Mouse (Mus musculus) heart, postnatal 14 days (tissue): ENCODE measurements around the gene Nova2. TPM values are rescaled to one million over a fixed set of nuclear protein-coding genes. Genes with fewer than 3 reads are reported as not detected.

Source experiments
- DNase-seq, 2 experiments: peaks; one replicate each; pipeline ENCODE4 v3.0.0; 2021 to 2022
- intact Hi-C: fragments of 180-260 bp; cut with DNase I; formaldehyde crosslinking; loops from one replicate; pipeline ENCODE4 v1.15.1; 2025
- total RNA-seq, 2 experiments: library from RNA; stranded (reverse); gene quantifications; 2 replicates each; pipeline ENCODE4 v1.2.3; 2021

Gene Nova2
- total RNA-seq, 2 experiments from 2014 or later = 9.6 to 10.1 TPM

DNA sequence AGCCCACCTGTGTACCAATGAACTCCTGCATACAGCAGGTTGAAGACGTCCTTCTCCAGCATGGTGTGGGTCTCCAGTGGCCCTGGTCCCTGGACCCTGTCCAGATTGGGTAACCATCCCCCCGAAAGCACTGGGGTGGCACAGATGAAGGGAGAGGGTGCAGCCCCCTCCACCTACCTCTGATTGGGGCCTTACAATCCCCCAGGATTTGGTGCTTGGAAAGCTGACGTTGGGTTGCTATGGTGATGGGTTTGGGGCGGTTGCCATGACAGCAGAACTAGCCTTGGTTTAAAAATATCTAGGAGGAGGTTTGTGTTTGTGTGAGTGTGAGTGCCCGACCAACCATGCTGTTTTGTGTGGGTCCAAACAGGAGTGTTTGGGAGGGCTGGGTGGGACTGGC is 2.9 kb upstream of the Nova2 start:
- no peak for DNase-seq
- intact Hi-C loops = loop anchor here (2.0 kb wide), 1 partner anchor 44 kb away; no protein-coding TSS in a partner anchor

DNA sequence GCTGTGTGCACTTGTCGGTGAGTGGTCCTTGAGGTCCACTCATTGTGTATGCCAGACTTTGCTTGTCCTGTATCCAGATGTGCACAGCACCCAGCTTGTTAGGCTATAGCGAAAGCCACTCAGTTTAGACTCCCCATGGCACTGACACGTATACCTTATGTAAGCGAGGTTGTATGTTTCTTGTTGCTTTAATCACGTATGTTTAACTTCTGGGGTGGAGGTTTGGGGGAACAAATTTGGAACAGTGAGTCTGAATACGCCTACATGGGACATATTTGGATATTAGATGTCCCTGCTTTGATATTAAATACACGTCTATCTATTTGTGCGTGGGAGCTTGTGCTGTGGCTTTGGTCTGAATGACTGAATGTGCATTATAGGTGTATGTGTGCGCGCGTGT is 2.4 kb upstream of the Nova2 start:
- intact Hi-C loops = loop anchor here (2.0 kb wide), 1 partner anchor 44 kb away; no protein-coding TSS in a partner anchor
- DNase-seq = no peak

DNA sequence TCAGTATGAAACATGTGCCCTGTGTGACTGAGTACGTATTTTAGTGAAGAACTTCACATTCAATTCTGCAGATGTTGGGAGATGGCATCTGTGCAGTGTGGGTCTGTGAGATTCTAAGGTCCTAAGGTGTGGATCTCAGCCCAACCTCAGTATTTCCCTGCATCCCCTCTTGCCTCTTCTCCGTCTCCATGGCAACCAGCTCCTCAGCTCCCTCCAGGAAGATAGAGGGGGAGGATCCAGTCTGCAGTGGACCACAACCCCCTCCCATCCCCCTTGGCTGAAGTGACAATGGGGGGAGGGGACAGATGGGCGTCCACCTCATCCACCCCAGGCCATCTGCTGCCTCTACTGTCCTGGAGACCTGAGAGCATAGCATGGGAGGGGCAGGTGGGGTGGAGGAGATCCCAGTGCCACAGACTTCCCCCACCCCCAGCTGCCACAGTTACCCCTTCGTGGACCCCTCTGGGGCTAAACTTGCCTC is 1.9 kb upstream of the Nova2 start:
- DNase-seq = no peak
- intact Hi-C loops = loop anchor here (2.0 kb wide), 1 partner anchor 43 kb away; no protein-coding TSS in a partner anchor

DNA sequence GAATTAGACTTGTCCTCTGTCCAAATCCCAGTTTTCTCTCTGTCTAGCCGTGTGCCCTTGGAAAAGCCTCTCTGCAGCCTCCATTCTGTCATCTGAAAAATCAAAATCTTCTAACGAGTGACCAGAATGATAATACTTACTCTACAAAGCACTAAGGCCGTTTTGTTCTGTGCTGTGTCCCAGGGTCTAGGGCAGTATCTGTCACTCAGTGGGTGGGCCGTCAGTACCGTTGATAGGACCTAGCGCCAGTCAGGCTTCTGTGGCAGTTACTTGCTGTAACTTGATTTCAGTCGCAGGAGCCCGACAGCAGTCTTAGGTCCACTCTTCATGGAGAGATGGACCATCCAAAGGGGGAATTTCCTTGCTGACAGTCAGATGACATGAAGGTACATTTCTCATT is 1.4 kb upstream of the Nova2 start:
- intact Hi-C loops = no loop called here
- DNase-seq = no peak

DNA sequence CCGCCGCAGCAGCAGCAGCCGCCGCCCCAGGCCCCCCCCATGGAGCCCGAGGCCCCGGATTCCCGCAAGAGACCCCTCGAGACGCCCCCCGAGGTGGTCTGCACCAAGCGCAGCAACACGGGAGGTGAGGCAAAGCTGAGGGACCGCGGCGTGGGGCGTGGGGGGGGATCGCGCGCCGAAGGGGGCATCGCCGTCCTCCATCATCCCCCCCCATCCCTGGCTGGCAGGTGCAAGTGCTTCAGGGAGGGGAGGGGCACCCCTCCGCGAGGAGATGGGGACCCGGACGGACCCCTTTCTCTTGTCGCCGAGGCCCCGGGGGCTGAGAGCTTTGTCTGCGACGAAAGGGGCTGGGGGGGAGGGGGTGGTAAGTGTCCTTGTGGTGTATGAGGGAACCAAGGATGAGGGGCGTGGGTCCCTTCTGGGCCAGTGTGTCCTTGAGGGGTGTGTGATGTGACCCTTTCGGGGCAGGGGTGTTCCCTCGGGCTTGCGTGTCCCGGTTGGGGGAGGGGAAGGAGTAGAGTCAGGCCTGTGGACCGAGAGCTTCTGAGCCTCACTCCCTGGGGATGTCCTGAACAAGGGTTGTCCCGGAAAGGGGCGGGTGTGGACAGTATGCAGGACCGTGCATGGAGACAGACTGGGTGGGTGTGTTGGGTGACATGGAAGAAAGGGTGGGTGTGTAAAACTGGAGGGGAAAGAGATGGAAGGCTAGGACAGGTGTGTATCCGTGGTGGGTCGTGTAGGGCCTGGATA is 528 bp downstream of the Nova2 start:
- peak; percentile 43 to 58 for DNase-seq
- intact Hi-C loops = loop anchor here (2.0 kb wide), 1 partner anchor 25 kb away; no protein-coding TSS in a partner anchor

DNA sequence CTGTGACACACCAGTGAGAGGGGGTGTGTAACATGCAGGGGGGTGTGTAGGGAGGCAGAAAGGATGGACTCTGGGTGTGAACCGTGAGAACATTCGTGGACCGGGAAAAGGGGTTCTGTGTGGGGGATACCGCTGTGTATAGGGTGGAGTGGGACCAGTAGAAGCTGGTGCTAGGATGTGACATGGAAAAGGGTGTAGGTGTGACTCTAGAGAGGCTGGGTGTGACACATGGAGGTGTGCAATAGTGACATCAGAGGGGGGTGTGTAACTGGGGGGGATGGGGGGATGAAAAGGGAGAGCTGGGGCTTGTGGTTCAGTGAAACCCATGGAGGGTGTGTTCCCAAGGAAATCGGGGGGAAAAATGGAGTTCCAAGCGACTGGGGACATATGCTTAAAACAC is 1.2 kb downstream of the Nova2 start:
- intact Hi-C loops = loop anchor here (2.0 kb wide), 1 partner anchor 24 kb away; no protein-coding TSS in a partner anchor
- DNase-seq = no peak

DNA sequence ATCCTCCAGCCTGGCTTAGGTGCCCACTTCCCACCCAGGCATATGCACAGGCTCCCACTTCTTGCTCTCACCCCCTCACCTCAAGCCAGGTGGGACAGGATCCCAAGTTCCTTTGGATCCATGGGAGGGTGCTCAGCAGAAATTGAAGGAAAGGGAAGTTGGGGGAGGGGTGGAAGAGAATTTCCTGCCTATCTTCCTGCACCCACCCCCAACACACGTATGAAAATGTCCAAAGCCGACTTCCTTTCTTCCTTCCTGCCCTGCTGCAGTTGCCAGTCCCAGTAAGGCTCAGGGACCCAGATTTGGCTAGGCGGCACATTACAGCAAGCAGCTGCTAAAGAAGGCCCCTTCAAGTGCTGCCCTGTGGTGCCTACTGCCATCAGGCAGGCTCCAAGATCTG is 2.1 kb downstream of the Nova2 start:
- peak; percentile 27 to 43 for DNase-seq
- intact Hi-C loops = loop anchor here (2.0 kb wide), 1 partner anchor 23 kb away; no protein-coding TSS in a partner anchor

DNA sequence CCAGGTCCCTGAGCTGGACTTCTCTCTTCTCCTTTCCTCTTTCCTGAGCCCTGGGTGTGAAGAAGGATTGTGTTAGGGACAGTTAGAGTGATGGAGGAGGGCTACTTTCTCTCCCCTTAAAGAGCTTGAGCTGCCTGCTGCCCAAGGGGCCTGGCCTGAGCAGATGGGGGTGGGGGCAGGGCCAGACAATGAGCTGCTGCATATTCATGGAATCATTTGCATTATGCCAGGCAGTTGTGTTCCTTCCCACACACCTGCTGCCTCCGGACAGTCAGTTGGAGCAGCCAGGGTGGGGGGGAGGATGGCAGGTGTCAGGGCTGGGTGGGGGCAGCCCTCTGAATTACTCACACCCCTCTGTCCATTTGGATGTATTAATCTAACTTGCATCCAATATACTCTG is 16.7 kb downstream of the Nova2 start:
- no peak for DNase-seq
- intact Hi-C loops = no loop called here

DNA sequence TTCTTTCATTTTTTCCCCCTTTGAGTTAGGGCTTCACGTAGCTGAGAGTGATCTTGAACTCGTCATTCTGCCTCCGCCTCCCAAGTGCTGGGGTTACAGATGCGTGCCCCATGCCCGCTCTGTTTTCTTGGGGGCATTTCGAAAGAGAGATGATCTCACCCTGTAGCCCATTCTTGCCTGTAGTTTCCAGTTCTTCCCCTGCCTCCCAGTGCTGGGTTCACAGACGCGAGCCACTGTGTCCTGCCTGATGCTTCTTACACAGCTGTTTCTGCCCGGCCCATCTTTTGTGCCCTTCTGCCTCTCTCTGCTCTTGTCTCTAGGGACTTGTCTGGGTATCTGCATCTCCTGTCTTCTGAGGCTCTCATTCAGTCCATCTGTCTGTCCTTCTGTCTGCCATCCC is 17.1 kb downstream of the Nova2 start:
- intact Hi-C loops = no loop called here
- DNase-seq = no peak

DNA sequence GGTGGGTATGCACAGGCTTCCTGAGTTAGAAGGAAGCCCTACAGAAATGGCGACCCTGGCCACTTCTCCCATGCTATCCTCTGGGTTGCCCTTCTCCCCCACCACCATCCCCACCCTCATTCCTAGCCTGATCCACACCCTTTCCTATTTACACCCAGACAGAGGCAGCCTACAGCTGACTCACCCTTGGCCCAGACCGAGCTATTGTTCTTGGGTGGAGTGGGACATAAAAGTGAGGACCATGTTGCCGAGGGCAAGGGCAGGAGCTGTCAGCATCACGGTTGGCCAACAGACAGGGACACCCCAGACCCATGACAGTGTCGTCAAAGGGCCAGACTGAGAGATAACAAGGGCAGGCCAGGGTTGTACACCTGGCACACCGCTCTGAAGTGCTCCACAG is 22.5 kb downstream of the Nova2 start:
- intact Hi-C loops = no loop called here
- DNase-seq = peak; percentile 53 to 58

DNA sequence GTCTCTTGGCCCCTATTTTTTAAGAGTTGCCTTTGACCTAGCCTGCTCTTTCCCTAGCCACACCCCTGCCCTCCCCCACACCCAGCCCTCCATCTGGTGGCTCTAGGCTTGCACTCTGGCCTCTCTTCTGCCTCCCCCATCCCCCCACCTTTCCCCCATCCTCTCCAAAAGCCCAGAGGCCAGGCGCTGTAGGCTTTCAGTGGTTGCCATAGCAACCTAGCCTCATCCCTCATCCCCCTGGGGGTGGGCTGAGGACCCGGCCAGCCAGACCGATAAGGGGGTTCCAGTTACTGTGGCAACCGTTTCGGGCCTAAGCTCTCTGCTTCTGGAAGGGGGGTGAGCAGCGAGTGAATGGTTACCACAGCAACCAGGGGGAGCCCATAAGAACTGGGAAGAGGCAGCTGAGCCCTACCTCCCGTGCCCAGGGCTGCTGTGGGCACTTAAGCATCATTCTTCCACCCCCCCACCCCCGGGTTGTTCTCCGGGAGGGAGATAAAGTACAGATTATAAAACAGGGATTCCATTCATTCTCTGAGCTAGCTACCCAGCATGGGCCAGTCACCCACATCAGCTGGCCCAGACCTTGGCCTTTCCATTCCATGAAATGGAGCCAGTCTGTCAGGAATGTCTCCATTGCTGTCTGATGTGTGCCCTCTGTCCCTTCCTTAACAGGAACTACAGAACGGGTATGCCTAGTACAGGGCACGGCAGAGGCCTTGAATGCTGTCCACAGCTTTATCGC is 24.3 kb downstream of the Nova2 start:
- intact Hi-C loops = loop anchor here (2.0 kb wide), 1 partner anchor 23 kb away; no protein-coding TSS in a partner anchor
- DNase-seq = no peak

DNA sequence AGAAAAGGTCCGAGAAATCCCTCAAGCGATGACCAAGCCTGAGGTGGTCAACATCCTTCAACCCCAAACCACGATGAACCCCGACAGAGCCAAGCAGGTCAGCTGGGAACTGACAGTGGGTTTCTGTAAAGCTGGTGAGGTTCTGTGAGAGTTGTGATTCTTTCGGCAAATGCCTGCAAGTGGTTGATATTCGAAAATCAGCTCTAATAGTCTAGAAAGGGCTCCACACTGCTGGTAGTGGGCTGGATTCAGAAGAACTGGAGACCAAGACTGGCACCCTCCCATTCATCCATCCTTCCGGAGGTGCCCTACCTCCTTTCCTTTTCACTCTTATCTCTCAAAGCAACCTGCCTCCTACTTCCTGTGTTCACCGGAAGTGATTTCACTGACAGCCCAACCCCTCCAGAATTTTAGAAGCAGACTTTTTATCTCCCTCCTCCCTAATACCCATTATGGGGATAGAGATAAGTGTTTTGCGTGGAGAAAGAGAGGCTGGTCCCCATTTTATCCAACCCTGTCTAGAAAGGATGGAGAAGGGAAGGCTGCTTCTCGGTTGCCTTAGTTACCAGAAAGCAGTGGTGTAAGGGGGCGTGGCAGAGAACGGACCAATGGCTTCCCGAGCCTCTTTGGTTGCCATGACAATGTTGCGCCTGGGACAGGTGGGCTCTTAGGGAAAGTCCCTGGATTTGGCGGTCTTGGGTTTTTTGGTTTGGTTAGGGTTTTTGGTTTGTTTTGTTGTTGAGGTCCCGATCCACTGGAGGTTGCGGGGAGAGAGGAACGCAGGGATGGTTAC is 25.0 kb downstream of the Nova2 start:
- intact Hi-C loops = loop anchor here (2.0 kb wide), 1 partner anchor 24 kb away; no protein-coding TSS in a partner anchor
- DNase-seq = no peak

DNA sequence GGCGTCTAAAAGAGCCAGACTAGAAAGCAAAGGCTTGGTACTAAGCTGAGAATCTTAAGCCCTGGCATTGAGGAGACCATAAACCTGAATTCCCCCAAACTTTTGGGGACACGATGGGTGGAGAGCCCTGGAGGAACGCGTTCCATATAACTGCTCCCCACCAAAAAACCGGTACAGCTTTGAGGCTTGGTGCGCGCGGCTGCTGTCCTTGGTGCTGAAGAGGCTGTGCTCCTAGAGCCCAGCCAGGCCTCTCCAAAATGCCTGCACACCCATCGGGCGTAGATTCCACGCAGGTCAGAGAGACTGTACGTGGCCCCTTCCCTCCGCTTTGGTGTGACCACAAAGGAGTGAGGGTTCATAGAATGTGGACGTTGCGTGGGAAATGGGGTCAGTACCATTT is 25.7 kb downstream of the Nova2 start:
- intact Hi-C loops = loop anchor here (2.0 kb wide), 1 partner anchor 25 kb away; no protein-coding TSS in a partner anchor
- peak; percentile 65 to 75 for DNase-seq

DNA sequence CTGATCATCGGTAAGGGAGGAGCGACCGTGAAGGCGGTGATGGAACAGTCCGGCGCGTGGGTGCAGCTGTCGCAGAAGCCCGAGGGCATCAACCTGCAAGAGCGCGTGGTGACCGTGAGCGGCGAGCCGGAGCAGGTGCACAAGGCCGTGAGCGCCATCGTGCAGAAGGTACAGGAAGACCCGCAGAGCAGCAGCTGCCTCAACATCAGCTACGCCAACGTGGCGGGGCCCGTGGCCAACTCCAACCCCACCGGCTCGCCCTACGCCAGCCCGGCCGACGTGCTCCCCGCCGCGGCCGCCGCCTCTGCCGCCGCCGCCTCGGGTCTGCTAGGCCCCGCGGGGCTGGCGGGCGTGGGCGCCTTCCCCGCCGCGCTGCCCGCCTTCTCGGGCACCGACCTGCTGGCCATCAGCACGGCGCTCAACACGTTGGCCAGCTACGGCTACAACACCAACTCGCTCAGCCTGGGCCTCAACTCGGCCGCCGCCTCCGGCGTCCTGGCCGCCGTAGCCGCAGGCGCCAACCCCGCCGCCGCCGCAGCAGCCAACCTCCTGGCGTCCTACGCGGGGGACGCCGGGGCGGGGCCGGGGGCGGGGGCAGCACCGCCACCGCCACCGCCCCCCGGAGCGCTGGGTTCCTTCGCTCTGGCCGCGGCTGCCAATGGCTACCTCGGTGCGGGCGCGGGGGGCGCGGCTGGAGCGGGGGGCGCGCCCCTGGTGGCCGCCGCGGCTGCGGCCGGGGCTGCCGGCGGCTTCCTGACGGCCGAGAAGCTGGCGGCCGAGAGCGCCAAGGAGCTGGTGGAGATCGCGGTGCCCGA is 32.1 kb downstream of the Nova2 start:
- intact Hi-C loops = no loop called here
- DNase-seq = peak; percentile 67 to 75

DNA sequence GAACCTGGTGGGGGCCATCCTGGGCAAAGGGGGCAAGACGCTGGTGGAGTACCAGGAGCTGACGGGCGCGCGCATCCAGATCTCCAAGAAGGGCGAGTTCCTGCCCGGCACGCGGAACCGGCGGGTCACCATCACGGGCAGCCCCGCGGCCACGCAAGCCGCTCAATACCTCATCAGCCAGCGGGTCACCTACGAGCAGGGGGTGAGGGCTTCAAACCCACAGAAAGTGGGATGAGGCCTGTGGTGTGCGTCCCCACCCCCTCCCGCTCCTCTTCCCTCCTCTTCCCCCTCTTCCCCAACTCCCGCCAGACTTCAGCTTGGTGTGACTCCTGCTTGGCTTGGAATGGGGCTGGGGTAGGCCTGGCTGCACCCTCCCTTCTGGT is 32.7 kb downstream of the Nova2 start:
- intact Hi-C loops = no loop called here
- no peak for DNase-seq

DNA sequence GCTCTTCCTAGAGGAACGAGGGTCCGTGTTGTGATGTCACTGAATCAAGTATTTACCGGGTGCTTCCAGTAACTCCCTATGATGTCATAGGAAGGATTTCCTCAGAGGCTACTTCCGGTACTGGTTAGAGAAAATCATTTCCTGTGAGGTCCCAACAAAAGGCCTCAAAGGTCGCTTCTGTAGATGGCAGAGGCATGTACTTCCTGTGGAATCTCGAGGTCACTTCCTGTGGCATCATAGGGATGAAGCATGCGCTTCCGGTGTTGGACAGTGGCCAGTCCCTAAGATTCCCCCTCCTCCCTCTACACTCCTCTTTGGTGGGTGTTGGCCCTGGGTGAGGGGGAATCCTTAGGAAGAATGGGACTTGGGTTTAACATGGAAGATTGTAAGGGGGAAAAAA is 33.8 kb downstream of the Nova2 start:
- intact Hi-C loops = no loop called here
- peak; percentile 32 to 44 for DNase-seq

DNA sequence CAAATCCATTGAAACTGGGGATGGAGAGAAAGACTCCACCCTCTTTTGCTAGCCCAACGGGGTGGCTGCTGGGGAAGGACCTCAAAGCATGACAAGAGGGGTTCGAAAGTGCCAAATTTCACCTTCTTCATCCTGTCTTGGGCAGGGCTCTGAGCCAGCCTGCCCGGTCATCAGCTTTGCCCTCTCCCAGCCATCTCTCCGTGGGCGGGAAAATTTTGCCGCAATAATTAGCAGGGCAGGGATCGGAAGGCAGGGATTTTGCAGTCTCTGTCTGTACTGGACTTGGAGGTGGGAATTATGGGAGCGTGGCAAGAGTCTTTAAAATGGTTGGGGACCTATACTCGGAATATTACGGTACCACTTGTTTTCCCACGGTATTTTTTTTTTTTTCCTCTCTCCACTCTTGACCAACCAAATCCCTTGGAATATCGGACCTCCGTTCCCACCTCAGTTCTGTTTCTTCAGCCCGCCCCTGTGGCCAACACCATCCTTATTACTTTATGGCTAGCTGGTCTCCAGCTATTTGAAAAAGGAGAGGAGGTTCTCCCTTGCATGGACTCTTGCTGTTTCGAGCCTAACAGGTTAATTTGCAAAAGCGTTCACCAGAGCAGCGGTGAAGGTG is 36.6 kb downstream of the Nova2 start:
- intact Hi-C loops = loop anchor here (10.0 kb wide), 1 partner anchor 57 kb away; no protein-coding TSS in a partner anchor
- DNase-seq = no peak

DNA sequence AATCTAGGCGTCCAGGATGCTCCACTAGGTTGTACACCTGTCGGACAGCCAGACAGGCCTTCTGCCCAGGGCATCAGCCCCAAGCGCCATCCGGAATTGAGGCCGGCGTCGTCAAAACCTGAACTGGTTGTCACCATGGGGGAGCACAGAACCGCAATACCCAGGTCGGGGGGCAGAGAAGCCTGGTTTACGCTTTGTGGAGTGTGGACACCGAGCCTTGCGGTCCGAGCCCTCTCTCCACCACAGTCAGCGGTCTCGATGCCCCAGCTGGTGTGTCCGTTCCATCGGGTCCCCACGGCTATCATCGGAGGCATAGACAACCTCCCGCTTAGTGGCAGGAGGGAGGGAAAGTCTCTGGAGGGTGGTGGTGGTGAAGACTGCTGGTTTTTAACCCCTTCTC is 37.1 kb downstream of the Nova2 start:
- DNase-seq = no peak
- intact Hi-C loops = loop anchor here (10.0 kb wide), 1 partner anchor 58 kb away; no protein-coding TSS in a partner anchor

DNA sequence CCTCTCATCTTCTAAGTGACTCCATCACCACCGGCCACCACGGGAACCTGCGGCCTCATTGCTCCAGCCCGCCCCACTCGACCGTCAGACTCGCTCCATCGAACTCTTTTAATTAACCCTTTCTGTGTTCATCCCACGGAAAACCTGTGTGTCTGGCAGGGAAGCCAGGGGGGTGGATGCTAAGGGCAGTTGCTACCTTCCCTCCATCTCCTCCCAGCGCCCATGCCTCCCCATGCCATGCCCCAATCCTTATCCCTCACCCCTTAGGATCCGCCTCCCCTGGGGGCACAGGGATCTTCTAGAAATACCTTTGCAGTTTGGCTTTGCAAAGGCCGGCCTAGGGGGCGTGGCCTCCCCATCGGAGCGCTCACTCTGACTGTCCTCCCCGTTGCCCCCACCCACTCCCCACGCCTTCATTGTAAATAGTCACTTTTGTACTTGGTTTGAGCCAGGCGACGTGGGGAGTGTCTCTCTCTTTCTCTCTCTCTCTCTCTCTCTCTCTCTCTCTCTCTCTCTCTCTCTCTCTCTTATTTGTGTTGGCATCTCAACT is 37.7 kb downstream of the Nova2 start:
- intact Hi-C loops = loop anchor here (10.0 kb wide), 1 partner anchor 59 kb away; no protein-coding TSS in a partner anchor
- no peak for DNase-seq
